Mouse (Mus musculus) left cerebral cortex, postnatal 25 days (tissue): ENCODE data around the gene Cops2. TPM values are rescaled to one million over a fixed set of nuclear protein-coding genes. Genes with fewer than 3 reads are reported as not detected.
A peak's percentile ranks its signal among the peaks of the same experiment; 100 is the strongest.

Experiments
- DNase-seq, 2 experiments: peaks; one replicate each; pipeline ENCODE4 v3.0.0; 2022; ENCODE audit warnings: low spot score in 2 of 2, mixed read lengths in 1 of 2
- intact Hi-C: fragments of 180-260 bp; cut with DNase I; formaldehyde crosslinking; loops from one replicate; pipeline ENCODE4 v1.15.1; 2025
- total RNA-seq, 2 experiments: library from RNA; stranded (reverse); gene quantifications; 2 replicates each; pipeline ENCODE4 v1.2.3; 2021

Cops2 gene
- total RNA-seq, 2 experiments from 2014 or later = 101 to 103 TPM

DNA sequence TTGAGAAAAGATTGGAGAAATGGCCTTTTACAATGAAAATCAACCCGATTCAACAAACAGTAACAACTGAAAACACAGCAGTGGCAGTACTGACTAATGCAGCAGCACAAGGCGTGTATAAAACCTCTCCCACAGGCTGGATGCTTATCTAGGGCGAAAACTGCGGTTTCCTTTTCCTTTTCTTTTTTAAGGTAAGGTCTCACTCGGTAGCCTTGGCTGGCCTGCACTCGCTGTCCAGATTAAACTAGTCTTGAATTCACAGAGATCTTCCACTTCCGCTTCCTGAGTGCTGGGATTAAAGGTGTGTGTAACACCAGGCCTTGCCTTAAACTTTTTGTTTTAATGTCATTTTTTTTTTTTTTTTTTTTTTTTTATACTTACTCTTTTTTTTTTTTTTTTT is 20.8 kb downstream of the Cops2 start:
- no peak for DNase-seq
- intact Hi-C loops = no loop called here

DNA sequence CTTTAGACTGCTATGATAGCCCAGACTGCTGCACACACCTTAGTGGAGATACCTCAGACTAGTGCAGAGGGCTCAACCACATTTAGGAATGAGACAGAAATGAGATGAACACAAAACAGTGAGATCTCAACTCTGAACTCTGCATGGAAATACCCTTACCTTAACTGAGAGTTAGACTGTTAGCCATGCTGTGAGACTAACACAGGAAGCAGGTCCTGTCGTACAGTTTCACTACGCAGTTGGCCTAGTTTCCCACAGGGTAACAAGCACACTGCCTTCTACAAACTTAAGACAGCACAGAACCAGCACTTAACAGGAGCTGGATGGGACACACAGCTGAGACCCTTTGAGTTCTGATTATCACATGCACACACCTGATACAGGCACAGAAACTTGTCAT is 29.0 kb downstream of the Cops2 start:
- no peak for DNase-seq
- intact Hi-C loops = no loop called here

- intact Hi-C loops = no loop called here
- DNase-seq = no peak
These were observed 31.0 kb downstream of the Cops2 start for GRCm38 (mm10) chr2:125827898-125828297.

DNA sequence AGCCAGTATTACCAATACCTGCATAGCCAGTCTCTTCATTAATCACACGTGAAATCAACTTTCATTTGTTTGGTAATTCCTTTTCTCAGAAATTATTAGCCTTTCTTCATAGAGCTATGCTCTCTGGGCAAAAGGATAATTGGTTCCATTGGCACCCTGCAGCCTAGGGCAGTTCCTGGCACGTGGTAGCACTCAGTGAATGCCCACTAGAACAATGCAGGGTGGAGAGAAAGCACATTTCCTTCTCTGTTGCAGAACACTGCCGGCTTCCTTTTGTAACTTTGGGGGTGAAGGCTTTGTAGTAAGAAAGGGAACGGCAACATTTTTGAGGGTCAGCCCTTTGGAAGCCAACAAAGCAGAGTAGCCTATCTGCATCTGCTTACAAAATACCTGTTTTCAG is 32.7 kb downstream of the Cops2 start:
- DNase-seq = no peak
- intact Hi-C loops = no loop called here

DNA sequence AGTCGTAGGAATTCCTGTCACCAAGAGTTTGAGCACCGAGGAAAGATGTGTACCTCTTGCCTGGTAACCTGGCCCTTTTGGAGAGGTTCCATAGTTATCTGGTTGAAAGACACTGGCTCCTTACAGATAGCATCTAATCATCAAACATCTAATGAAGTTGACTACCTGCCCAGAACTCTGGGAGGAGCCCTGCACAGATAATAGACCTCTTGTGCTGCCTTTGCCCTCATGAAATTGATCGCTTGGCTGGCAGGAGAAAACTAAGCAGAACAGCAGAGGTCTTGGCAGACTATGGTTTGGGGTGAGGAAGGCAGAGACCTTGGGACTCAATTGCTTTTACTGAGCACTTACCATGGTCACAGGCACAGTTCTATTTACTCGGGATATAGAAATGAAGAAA is 38.5 kb downstream of the Cops2 start:
- DNase-seq = no peak
- intact Hi-C loops = loop anchor here (5.0 kb wide), 1 partner anchor 38 kb away; the partner anchor contains the start of gene Secisbp2l

- intact Hi-C loops = no loop called here
- no peak for DNase-seq
These were observed 44.9 kb downstream of the Cops2 start for GRCm38 (mm10) chr2:125813972-125814595.

DNA sequence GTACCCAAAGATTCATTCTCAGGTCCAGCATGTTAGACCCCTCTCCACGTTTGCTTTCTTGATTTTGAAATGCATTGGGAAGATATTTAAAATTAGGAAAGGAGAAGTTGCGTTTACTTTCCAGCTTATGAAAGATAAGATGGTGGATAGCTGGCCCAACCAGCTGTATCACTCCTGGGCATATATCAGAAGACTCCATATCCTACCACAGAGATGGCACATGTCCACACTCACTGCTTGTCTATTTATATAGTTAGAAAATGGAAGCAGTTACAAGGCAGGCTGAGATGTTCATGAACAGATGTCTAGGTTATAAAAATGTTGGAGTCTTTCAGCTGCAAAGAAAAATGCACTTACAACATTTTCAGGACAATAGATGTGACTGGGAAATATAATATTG is 47.6 kb downstream of the Cops2 start:
- intact Hi-C loops = no loop called here
- peak in 1 of 2 experiments; percentile 81 for DNase-seq

GRCm38 (mm10) chr2:125809551-125809950 is 49.4 kb downstream of the Cops2 start:
- DNase-seq = peak; percentile 39 to 88
- intact Hi-C loops = loop anchor here (2.0 kb wide), 1 partner anchor 27 kb away; the partner anchor contains the start of gene Secisbp2l

DNA sequence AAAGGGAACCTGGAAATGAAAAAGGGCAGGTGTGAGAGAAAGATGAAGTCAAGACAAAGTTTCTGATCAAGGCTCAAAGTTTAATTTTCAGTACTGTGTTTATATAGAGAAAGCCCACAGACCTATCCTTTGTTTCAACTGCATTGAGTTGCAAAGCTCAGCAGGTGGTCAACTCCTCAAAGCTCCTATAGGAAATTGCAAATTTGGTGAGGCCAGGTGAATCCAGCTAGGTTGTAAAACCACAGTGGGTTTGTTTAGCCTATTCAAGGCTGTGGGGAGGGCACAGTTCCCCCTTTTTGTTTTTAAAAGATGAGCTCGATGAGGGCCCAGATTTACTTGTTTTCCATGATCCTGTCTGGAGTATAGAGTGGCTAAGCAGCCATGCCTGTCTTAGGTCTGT is 53.1 kb downstream of the Cops2 start:
- intact Hi-C loops = no loop called here
- DNase-seq = no peak

- peak in 1 of 2 experiments; percentile 46 for DNase-seq
- intact Hi-C loops = no loop called here
These were observed 57.0 kb downstream of the Cops2 start for GRCm38 (mm10) chr2:125801947-125802346.

DNA sequence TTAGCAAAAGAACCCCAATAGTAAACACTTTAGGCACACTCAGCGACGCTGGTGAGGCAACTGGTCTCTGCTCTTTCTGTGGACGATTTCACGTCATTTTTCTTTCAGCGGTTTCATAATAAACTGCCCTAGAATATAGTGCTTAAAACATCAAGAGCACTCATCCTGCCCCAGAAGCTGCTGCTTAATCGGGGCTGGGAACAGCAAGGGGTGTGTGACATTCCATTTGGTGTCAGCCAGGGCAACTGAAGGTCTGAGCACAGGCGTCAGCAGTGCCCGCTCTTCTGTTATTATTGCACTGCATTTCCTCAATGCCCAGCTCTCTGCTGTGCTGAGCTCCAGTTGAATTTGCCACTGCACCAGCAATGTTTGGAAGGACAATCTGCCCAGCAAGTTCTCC is 57.9 kb downstream of the Cops2 start:
- intact Hi-C loops = no loop called here

GRCm38 (mm10) chr2:125800428-125800827 is 58.5 kb downstream of the Cops2 start:
- intact Hi-C loops = no loop called here
- no peak for DNase-seq

More for the DNA sequence above, 57.9 kb downstream of the Cops2 start:
- DNase-seq = no peak

DNA sequence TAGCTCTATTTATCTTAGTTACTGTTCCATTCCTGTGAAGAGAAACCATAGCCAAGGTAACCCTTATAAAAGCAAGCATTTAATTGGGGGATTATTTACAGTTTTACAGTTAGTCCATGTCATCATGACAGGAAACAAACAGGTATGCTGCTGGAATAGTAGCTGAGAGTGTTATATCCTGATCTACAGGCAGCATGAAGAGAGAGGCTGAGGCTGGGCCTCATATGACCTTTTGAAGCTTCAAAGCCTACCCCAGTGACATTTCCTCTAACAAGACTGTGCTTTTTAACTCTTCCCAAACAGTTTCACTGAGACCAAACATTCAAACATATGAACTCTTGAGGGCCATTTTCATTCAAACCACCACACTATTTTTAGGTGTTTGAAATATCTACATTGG is 61.1 kb downstream of the Cops2 start:
- DNase-seq = no peak
- intact Hi-C loops = no loop called here

DNA sequence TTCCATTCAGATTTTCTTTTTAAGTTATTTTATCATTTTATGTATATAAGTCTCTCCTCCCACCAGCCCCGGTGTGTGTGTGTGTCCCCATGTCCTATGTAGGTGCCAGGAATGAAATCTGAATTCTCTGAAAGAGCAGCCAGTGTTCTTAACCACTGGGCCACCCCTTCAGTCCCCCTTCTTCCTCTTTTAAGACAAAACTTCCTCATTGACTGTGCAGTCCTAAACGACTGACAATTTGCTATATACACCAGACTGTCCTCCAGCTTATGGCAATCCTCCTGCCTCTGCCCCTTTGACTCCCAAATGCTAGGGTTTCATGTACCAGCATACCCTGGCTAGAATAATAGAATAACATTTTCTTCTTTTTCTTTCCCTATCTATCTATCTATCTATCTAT is 63.8 kb downstream of the Cops2 start:
- intact Hi-C loops = no loop called here
- DNase-seq = no peak

DNA sequence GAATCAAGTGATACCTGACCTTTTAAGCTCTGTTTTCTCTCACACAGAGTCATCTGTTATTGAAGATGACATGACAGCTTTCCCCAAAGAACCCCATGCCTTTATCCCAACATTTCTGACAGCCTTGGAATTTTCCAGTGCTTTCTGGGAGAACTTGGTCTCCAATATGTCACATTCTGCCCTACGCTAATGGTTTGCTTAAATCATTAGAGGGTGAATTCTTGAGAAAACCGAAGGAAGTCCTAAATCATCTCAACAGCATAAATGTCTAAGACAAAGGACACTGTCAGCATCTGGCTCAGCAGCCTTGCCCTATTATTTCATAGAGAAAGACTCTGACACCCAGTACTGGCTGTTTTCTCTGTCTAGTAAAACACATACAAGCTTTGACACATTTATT is 64.8 kb downstream of the Cops2 start:
- intact Hi-C loops = no loop called here
- DNase-seq = no peak

- DNase-seq = no peak
- intact Hi-C loops = no loop called here
These were observed 66.1 kb downstream of the Cops2 start for GRCm38 (mm10) chr2:125792879-125793261.

- intact Hi-C loops = no loop called here
- DNase-seq = no peak
These were observed 66.6 kb downstream of the Cops2 start for GRCm38 (mm10) chr2:125792144-125792878.

DNA sequence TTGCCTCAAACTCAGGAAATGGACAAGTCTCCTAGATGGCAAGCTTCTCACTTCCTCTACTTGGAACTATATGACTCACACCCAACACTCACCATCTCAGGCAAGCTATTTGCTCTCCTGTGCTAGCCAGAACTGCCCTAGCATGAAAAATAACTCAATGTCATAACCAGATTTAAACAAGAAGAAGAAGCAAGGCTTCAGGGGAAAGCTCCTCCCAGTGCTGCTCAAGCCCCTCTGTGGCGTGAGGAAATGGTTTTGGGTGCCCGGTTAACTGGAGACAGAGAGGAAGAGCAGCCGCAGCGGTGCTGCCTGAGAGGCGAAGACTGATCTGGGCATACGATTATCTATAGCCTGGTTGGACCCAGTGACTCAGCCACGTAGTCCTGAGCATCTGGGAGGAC is 67.5 kb downstream of the Cops2 start:
- DNase-seq = no peak
- intact Hi-C loops = no loop called here

- no peak for DNase-seq
- intact Hi-C loops = no loop called here
These were observed 68.7 kb downstream of the Cops2 start for GRCm38 (mm10) chr2:125790242-125790641.

DNA sequence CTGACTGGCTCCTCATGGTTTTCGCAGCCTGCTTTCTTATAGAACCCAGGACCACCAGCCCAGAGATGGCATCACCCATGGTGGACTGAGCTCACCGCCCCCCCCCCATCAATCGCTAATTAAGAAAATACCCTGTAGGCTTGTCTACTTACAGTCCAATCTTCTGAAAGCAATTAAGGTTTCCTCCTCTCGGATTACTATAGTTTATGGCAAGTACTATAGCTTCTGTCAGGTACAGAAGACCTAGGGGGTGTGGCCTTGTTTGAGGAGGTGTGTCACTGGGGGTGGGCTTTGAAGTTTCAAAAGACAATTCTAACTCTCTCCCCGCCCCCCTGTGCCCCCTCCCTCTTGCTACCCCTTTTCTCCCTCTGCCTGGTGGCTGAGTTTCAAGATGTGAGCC is 69.7 kb downstream of the Cops2 start:
- intact Hi-C loops = loop anchor here (10.0 kb wide), 1 partner anchor 366 kb away; the partner anchor contains the start of genes Dtwd1 and Fam227b
- no peak for DNase-seq

DNA sequence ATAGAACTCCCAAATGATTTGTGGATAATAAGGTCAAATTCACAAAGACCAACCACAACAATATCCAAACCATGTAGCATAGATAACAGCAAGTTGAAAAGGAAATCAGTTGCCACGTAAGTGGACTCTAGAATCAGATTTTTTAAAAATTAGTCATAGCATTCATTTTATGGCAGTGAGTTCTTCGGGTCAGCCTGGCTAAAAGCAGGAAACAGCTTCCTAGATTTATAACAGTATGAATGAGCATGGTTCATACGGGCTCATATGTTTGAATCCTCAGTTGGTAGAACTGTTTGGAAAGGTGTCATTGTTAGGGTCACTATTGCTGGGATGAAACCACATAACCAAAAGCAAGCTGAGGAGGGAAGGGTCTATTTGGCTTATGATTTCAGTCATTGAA is 70.2 kb downstream of the Cops2 start:
- DNase-seq = no peak
- intact Hi-C loops = loop anchor here (10.0 kb wide), 1 partner anchor 366 kb away; the partner anchor contains the start of genes Dtwd1 and Fam227b
